ENCODE assay signal across 7 mouse cellular contexts in the genomic region with DNA sequence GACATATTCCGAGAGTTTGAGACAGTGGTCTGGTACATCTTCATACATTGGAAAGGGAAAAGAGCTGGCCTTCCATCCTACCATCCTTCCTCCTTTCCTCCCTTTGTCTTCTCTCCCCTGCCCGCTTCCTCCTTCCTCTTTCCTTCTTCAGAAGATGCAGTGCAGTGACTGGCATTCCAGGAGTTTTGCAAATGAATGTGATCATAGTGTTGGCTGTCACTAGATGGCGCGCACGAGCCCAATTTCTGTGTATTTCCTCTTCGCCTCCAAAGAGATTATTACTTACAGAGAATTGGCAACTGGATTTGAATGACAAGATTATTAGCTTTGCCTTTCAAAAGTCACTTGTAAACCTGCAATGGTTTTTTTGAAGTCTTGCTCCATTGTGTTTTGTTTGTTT. TPM values are rescaled to one million over a fixed set of nuclear protein-coding genes. Genes with fewer than 3 reads are reported as not detected.
A peak's percentile ranks its signal among the peaks of the same experiment; 100 is the strongest.
DNase-seq lines count a peak whose midpoint lies in the region; ATAC-seq and TF ChIP-seq lines count a peak whose summit lies in the region.

No protein-coding gene starts in this region.

- no peak overlapping the region for H3K27ac ChIP-seq in forebrain, embryonic 15.5 days (replicated peaks)
- no peak overlapping the region for H3K27ac ChIP-seq in liver, postnatal 0 days (ENCODE audit: low read depth)

- peak; percentile 78 for TF ChIP-seq CTCF in liver, postnatal 0 days (IDR thresholded peaks at IDR 0.05; ENCODE audit: low read depth)

- no peaks in the 10 kb centered on the region for H3K9me3 ChIP-seq in forebrain, embryonic 15.5 days
- no peaks in the 10 kb centered on the region for H3K9me3 ChIP-seq in liver, postnatal 0 days (ENCODE audit: low read length)

- peak; percentile 41; the same call in 1 of the 2 replicates for ATAC-seq in forebrain, embryonic 15.5 days (replicated peaks)
- ATAC-seq in liver, postnatal 0 days, result no peak

- H3K36me3 ChIP-seq in forebrain, embryonic 15.5 days, result no peaks in the 10 kb centered on the region
- no peaks in the 10 kb centered on the region for H3K36me3 ChIP-seq in liver, postnatal 0 days (replicated peaks; ENCODE audit: insufficient read depth, low read length)

- DNase-seq in 416B (ENCODE audit: low read depth), result peak; percentile 54
- DNase-seq in CD4-positive helper T cell, adult 2 months (ENCODE audit: low read depth, low spot score), result peak; percentile 41
- DNase-seq in c-Kit-negative CD71-positive TER-119-positive erythroid progenitor cells, embryonic 14.5 days (ENCODE audit: low read depth, low spot score), result peak; percentile 13
- DNase-seq in kidney, postnatal 10 days, result peak; percentile 89
- DNase-seq in liver, postnatal 0 days, result peak; percentile 79
- DNase-seq in right cerebral cortex, adult 2 months (ENCODE audit: low spot score in 2 of 2), result peak; percentile 82 to 84

- no peaks in the 10 kb centered on the region for H3K4me1 ChIP-seq in forebrain, embryonic 15.5 days
- H3K4me1 ChIP-seq in liver, postnatal 0 days (ENCODE audit: insufficient read depth), result no peaks in the 10 kb centered on the region

- TF ChIP-seq EP300 in liver, postnatal 0 days (IDR thresholded peaks at IDR 0.05; ENCODE audit: low read depth), result no peak

- no peaks in the 10 kb centered on the region for H3K27me3 ChIP-seq in forebrain, embryonic 15.5 days
- H3K27me3 ChIP-seq in liver, postnatal 0 days (ENCODE audit: insufficient read depth, low read length), result no peaks in the 10 kb centered on the region

- H3K9ac ChIP-seq in forebrain, embryonic 15.5 days (replicated peaks), result no peak overlapping the region
- H3K9ac ChIP-seq in liver, postnatal 0 days (replicated peaks), result no peak overlapping the region

- no peak overlapping the region for H3K4me2 ChIP-seq in forebrain, embryonic 15.5 days (replicated peaks)
- H3K4me2 ChIP-seq in liver, postnatal 0 days (ENCODE audit: low read depth, low read length), result no peak overlapping the region

- no peak overlapping the region for H3K4me3 ChIP-seq in forebrain, embryonic 15.5 days
- no peak overlapping the region for H3K4me3 ChIP-seq in liver, postnatal 0 days (ENCODE audit: low read depth, low read length)

- WGBS in forebrain, embryonic 15.5 days, result 17% methylated on average over 6 of the region's 6 CpGs
- 21% methylated on average over 6 of the region's 6 CpGs for WGBS in liver, postnatal 0 days (ENCODE audit: insufficient replicate concordance)

RNA-seq across cellular contexts. Expression of a gene that starts 36.0 kb away (rescaled TPM):
- 0.17 and 0.18 TPM in 2 replicates for polyA plus RNA-seq in forebrain, embryonic 15.5 days (2015; fragmentation: Nextera tagmentation; extraction: Ambion mirVana)
- polyA plus RNA-seq in liver, postnatal 0 days (2015; fragmentation: Nextera tagmentation; extraction: Ambion mirVana), result 0.04 TPM in 1 of 2 replicates, not detected in the other

RNA-seq across cellular contexts. Expression of a gene that starts 36.1 kb away (rescaled TPM):
- polyA plus RNA-seq in forebrain, embryonic 15.5 days (2015; fragmentation: Nextera tagmentation; extraction: Ambion mirVana), result 5.3 and 6.5 TPM in 2 replicates
- polyA plus RNA-seq in liver, postnatal 0 days (2015; fragmentation: Nextera tagmentation; extraction: Ambion mirVana), result 3.6 and 5.2 TPM in 2 replicates

RNA-seq across cellular contexts. Expression of a gene that starts 39.7 kb away (rescaled TPM):
- polyA plus RNA-seq in forebrain, embryonic 15.5 days (2015; fragmentation: Nextera tagmentation; extraction: Ambion mirVana), result 8.5 and 9.0 TPM in 2 replicates
- polyA plus RNA-seq in liver, postnatal 0 days (2015; fragmentation: Nextera tagmentation; extraction: Ambion mirVana), result 1.0 and 1.1 TPM in 2 replicates

Comparison
In these comparisons a context has a peak if more than half of its experiments do, and no peak if none do; other contexts are left out.
1. DNase-seq: peak in every context shown above with its lines; median percentile 89 in kidney, postnatal 10 days; 83 in right cerebral cortex, adult 2 months; 79 in liver, postnatal 0 days; 54 in 416B; 41 in CD4-positive helper T cell, adult 2 months; 13 in c-Kit-negative CD71-positive TER-119-positive erythroid progenitor cells, embryonic 14.5 days.